Mouse (Mus musculus) heart, embryonic 12.5 days (tissue): ENCODE results near the gene Tlnrd1. TPM values are rescaled to one million over a fixed set of nuclear protein-coding genes. Genes with fewer than 3 reads are reported as not detected.
A peak's percentile ranks its signal among the peaks of the same experiment; 100 is the strongest.

Experiments used
- ATAC-seq: fragments of 200-750 bp; cut with Nextera tagmentation; 2 replicates; pipeline ENCODE4 v1.8.0; 2017; ENCODE audit warnings: moderate TSS enrichment, moderate library complexity; ENCODE audit not compliant: insufficient number of reproducible peaks, low FRiP score
- H3K27ac ChIP-seq: fragments of 300-500 bp; sonication (generic); 2 replicates; pipeline ENCODE4 v1.5.1; 2016; ENCODE audit warnings: mild to moderate bottlenecking, moderate library complexity; ENCODE audit not compliant: poor library complexity, severe bottlenecking
- H3K27me3 ChIP-seq: fragments of 300-500 bp; sonication (generic); replicated peaks from 2 replicates; pipeline ENCODE4 v1.6.1; 2016; ENCODE audit warnings: mild to moderate bottlenecking, moderate library complexity
- H3K36me3 ChIP-seq: fragments of 300-500 bp; sonication (generic); 2 replicates; pipeline ENCODE4 v1.6.1; 2016; ENCODE audit warnings: mild to moderate bottlenecking, moderate library complexity
- H3K4me1 ChIP-seq: fragments of 300-500 bp; sonication (generic); replicated peaks from 2 replicates; pipeline ENCODE4 v1.6.1; 2016; ENCODE audit warnings: mild to moderate bottlenecking
- H3K4me2 ChIP-seq: fragments of 300-500 bp; sonication (generic); 2 replicates; pipeline ENCODE4 v1.6.1; 2016; ENCODE audit warnings: mild to moderate bottlenecking, moderate library complexity
- H3K4me3 ChIP-seq: fragments of 300-500 bp; sonication (generic); 2 replicates; pipeline ENCODE4 v1.5.1; 2016; ENCODE audit warnings: mild to moderate bottlenecking
- H3K9ac ChIP-seq: fragments of 300-500 bp; sonication (generic); 2 replicates; pipeline ENCODE4 v1.6.1; 2016; ENCODE audit warnings: mild to moderate bottlenecking, moderate library complexity
- H3K9me3 ChIP-seq: fragments of 300-500 bp; sonication (generic); replicated peaks from 2 replicates; pipeline ENCODE4 v1.6.1; 2016; ENCODE audit warnings: mild to moderate bottlenecking, moderate library complexity
- WGBS: fragments of 180-500 bp; shearing (Covaris S2); methylation state at CpG from one replicate; pipeline ENCODE4 v1.1.7; 2016; 5-methylcytosine and 5-hydroxymethylcytosine counted together
- polyA plus RNA-seq: library from polyadenylated mRNA; unstranded; fragments of >200 nt; fragmentation: Nextera tagmentation; extraction: Ambion mirVana; gene quantifications from 2 replicates; pipeline ENCODE4 v1.2.1, GENCODE M21; 2016

Gene Tlnrd1
- polyA plus RNA-seq, 1 experiment from 2014 or later = 21.2 TPM

GRCm38 (mm10) chr7:83857208-83857488 is 27.0 kb downstream of the Tlnrd1 start:
- Histone ChIP-seq H3K27me3 (no peaks in the 10 kb centered on the region), H3K27ac (no peak overlapping the region), H3K9me3 (peaks cover 3% of the 10 kb centered on the region; the same call in 1 of the 2 replicates), H3K4me3 (no peak overlapping the region), H3K36me3 (no peaks in the 10 kb centered on the region), H3K4me1 (peaks cover 5% of the 10 kb centered on the region), H3K9ac (no peak overlapping the region), H3K4me2 (no peak overlapping the region)
- ATAC-seq = no peak
- 56% methylated on average over 2 of the region's 2 CpGs for WGBS

GRCm38 (mm10) chr7:83856353-83857207 is 27.5 kb downstream of the Tlnrd1 start:
- Histone ChIP-seq H3K27me3 (no peaks in the 10 kb centered on the region), H3K4me1 (peaks cover 4% of the 10 kb centered on the region; the same call in 1 of the 2 replicates), H3K27ac (no peak overlapping the region), H3K4me2 (no peak overlapping the region), H3K36me3 (no peaks in the 10 kb centered on the region), H3K9ac (no peak overlapping the region), H3K9me3 (peaks cover 3% of the 10 kb centered on the region; the same call in 1 of the 2 replicates), H3K4me3 (no peak overlapping the region)
- WGBS = 63% methylated on average over 9 of the region's 9 CpGs
- ATAC-seq = no peak

- Histone ChIP-seq H3K9ac (no peak overlapping the region), H3K9me3 (peaks cover 3% of the 10 kb centered on the region; the same call in 1 of the 2 replicates), H3K4me2 (no peak overlapping the region), H3K4me3 (no peak overlapping the region), H3K4me1 (peaks cover 4% of the 10 kb centered on the region; the same call in 1 of the 2 replicates), H3K36me3 (no peaks in the 10 kb centered on the region), H3K27me3 (no peaks in the 10 kb centered on the region), H3K27ac (no peak overlapping the region)
- WGBS = 82% methylated on average over 1 of the region's 1 CpGs
- no peak for ATAC-seq
Measured at GRCm38 (mm10) chr7:83855203-83855602, 28.9 kb downstream of the Tlnrd1 start.

GRCm38 (mm10) chr7:83852381-83853380 is 31.4 kb downstream of the Tlnrd1 start:
- Histone ChIP-seq H3K9me3 (peaks cover 3% of the 10 kb centered on the region; the same call in 1 of the 2 replicates), H3K27ac (no peak overlapping the region), H3K4me1 (peaks cover 4% of the 10 kb centered on the region; the same call in 1 of the 2 replicates), H3K4me3 (no peak overlapping the region), H3K4me2 (no peak overlapping the region), H3K27me3 (no peaks in the 10 kb centered on the region), H3K9ac (no peak overlapping the region), H3K36me3 (no peaks in the 10 kb centered on the region)
- WGBS = 41% methylated on average over 5 of the region's 5 CpGs
- ATAC-seq = no peak

GRCm38 (mm10) chr7:83851569-83852380 is 32.3 kb downstream of the Tlnrd1 start:
- no peak for ATAC-seq
- no peak overlapping the region for H3K4me2 ChIP-seq
- H3K27ac ChIP-seq = no peak overlapping the region
- no peaks in the 10 kb centered on the region for H3K36me3 ChIP-seq
- H3K4me3 ChIP-seq = no peak overlapping the region
- H3K4me1 ChIP-seq = peaks cover 7% of the 10 kb centered on the region
- H3K27me3 ChIP-seq = no peaks in the 10 kb centered on the region
- peaks cover 3% of the 10 kb centered on the region; the same call in 1 of the 2 replicates for H3K9me3 ChIP-seq
- no peak overlapping the region for H3K9ac ChIP-seq
- WGBS = 70% methylated on average over 5 of the region's 5 CpGs

GRCm38 (mm10) chr7:83847187-83848075 is 36.7 kb downstream of the Tlnrd1 start:
- Histone ChIP-seq H3K4me3 (no peak overlapping the region), H3K27ac (no peak overlapping the region), H3K4me2 (no peak overlapping the region), H3K9me3 (no peaks in the 10 kb centered on the region), H3K4me1 (peaks cover 11% of the 10 kb centered on the region; the same call in 1 of the 2 replicates), H3K9ac (no peak overlapping the region), H3K27me3 (no peaks in the 10 kb centered on the region), H3K36me3 (no peaks in the 10 kb centered on the region)
- no peak for ATAC-seq
- WGBS = 52% methylated on average over 5 of the region's 5 CpGs

GRCm38 (mm10) chr7:83844807-83845206 is 39.3 kb downstream of the Tlnrd1 start:
- H3K27ac ChIP-seq = no peak overlapping the region
- H3K4me1 ChIP-seq = peaks cover 22% of the 10 kb centered on the region
- no peak for ATAC-seq
- no peaks in the 10 kb centered on the region for H3K9me3 ChIP-seq
- H3K36me3 ChIP-seq = no peaks in the 10 kb centered on the region
- H3K9ac ChIP-seq = no peak overlapping the region
- 75% methylated on average over 3 of the region's 3 CpGs for WGBS
- no peaks in the 10 kb centered on the region for H3K27me3 ChIP-seq
- no peak overlapping the region for H3K4me2 ChIP-seq
- no peak overlapping the region for H3K4me3 ChIP-seq

- no peak overlapping the region for H3K4me3 ChIP-seq
- H3K36me3 ChIP-seq = no peaks in the 10 kb centered on the region
- ATAC-seq = peak; percentile 73
- peaks cover 22% of the 10 kb centered on the region for H3K4me1 ChIP-seq
- 0 out of 2 replicates have a peak overlapping the region, but pooled peaks have one; percentile 49 for H3K27ac ChIP-seq
- H3K9me3 ChIP-seq = no peaks in the 10 kb centered on the region
- H3K27me3 ChIP-seq = no peaks in the 10 kb centered on the region
- 49% methylated on average over 6 of the region's 6 CpGs for WGBS
- no peak overlapping the region for H3K4me2 ChIP-seq
- H3K9ac ChIP-seq = no peak overlapping the region
Measured at GRCm38 (mm10) chr7:83842486-83843259, 41.4 kb downstream of the Tlnrd1 start.

- H3K27me3 ChIP-seq = no peaks in the 10 kb centered on the region
- H3K27ac ChIP-seq = no peak overlapping the region
- no peak for ATAC-seq
- no peaks in the 10 kb centered on the region for H3K9me3 ChIP-seq
- no peak overlapping the region for H3K4me2 ChIP-seq
- 71% methylated on average over 2 of the region's 2 CpGs for WGBS
- H3K36me3 ChIP-seq = no peaks in the 10 kb centered on the region
- no peak overlapping the region for H3K9ac ChIP-seq
- H3K4me1 ChIP-seq = peaks cover 15% of the 10 kb centered on the region
- no peak overlapping the region for H3K4me3 ChIP-seq
Measured at GRCm38 (mm10) chr7:83840076-83840475, 44.0 kb downstream of the Tlnrd1 start.
